Mouse (Mus musculus) intestine, embryonic 15.5 days (tissue): Measurements from ENCODE around the gene Ltf. TPM values are rescaled to one million over a fixed set of nuclear protein-coding genes. Genes with fewer than 3 reads are reported as not detected.

Experiments
- ATAC-seq: fragments of 200-750 bp; cut with Nextera tagmentation; 2 replicates; pipeline ENCODE4 v1.8.0; 2017; ENCODE audit warnings: moderate TSS enrichment, moderate library complexity
- H3K27ac ChIP-seq: fragments of 300-500 bp; sonication (generic); 2 replicates; pipeline ENCODE4 v1.5.1; 2015; ENCODE audit warnings: mild to moderate bottlenecking, inconsistent platforms
- H3K27me3 ChIP-seq: fragments of 300-500 bp; sonication (generic); replicated peaks from 2 replicates; pipeline ENCODE4 v1.6.1; 2015; ENCODE audit warnings: inconsistent platforms
- H3K36me3 ChIP-seq: fragments of 300-500 bp; sonication (generic); 2 replicates; pipeline ENCODE4 v1.6.1; 2015; ENCODE audit warnings: inconsistent platforms
- H3K4me1 ChIP-seq: fragments of 300-500 bp; sonication (generic); replicated peaks from 2 replicates; pipeline ENCODE4 v1.6.1; 2015; ENCODE audit warnings: inconsistent platforms
- H3K4me2 ChIP-seq: fragments of 300-500 bp; sonication (generic); replicated peaks from 2 replicates; pipeline ENCODE4 v1.6.1; 2015; ENCODE audit warnings: mild to moderate bottlenecking, inconsistent platforms
- H3K4me3 ChIP-seq: fragments of 300-500 bp; sonication (generic); replicated peaks from 2 replicates; pipeline ENCODE4 v1.5.1; 2015; ENCODE audit warnings: inconsistent platforms
- H3K9ac ChIP-seq: fragments of 300-500 bp; sonication (generic); 2 replicates; pipeline ENCODE4 v1.6.1; 2015; ENCODE audit warnings: inconsistent platforms
- H3K9me3 ChIP-seq: fragments of 300-500 bp; sonication (generic); 2 replicates; pipeline ENCODE4 v1.6.1; 2016; ENCODE audit warnings: inconsistent platforms
- WGBS: fragments of 180-500 bp; shearing (Covaris S2); methylation state at CpG from one replicate; pipeline ENCODE4 v1.1.7; 2015; 5-methylcytosine and 5-hydroxymethylcytosine counted together
- polyA plus RNA-seq: library from polyadenylated mRNA; unstranded; fragments of >200 nt; fragmentation: Nextera tagmentation; extraction: Ambion mirVana; gene quantifications from 2 replicates; pipeline ENCODE4 v1.2.1, GENCODE M21; 2015

The Ltf gene
- polyA plus RNA-seq, 1 experiment from 2014 or later, result 2.2 TPM

DNA sequence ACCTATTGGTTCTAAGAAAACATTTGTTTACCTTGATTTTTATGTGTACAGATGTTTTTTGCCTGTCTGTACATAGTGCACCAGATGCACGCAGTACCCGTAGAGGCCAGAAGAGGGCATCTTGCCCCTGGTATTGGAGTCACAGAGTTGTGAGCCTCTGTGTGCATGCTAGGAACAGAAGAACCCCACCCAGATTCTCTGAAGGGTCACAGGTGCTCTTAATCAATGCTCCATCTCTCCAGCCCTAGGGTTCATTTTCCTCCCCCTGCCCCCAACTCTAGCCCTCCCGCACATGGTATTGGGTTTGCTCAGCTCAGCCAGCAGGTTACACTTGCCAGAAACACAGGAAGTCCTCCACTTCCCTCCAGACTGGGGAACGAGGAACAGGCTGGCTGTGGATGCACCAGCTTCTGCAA, 51.5 kb downstream of the Ltf start:
- H3K27me3 ChIP-seq, result no peaks in the 10 kb centered on the region
- no peak overlapping the region for H3K9ac ChIP-seq
- H3K4me1 ChIP-seq, result no peaks in the 10 kb centered on the region
- no peaks in the 10 kb centered on the region for H3K9me3 ChIP-seq
- no peak overlapping the region for H3K4me2 ChIP-seq
- H3K4me3 ChIP-seq, result no peak overlapping the region
- no peak overlapping the region for H3K27ac ChIP-seq
- WGBS, result 33% methylated on average over 4 of the region's 4 CpGs
- 0 out of 2 replicates have a peak, but pooled peaks have one; percentile 47 for ATAC-seq
- H3K36me3 ChIP-seq, result no peaks in the 10 kb centered on the region

DNA sequence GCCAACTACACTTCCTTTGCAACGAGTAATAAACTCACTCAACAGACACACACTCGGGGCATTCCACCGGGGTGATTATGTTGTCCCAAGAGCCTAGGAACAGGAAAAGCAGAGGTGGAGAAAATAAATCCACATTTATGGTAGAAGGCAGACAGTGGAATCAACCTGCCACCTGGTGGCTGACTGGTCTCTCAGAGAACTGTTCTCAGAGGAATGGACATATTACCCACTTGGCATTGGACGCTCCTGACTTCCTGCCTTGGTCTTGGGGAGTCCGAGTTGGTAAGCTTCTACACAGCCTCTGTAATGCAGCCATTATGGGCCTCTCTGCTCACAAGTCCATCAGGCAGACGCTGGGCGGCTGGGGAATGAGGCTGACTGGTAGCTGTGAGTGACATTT, 53.1 kb downstream of the Ltf start:
- no peaks in the 10 kb centered on the region for H3K4me1 ChIP-seq
- no peak for ATAC-seq

DNA sequence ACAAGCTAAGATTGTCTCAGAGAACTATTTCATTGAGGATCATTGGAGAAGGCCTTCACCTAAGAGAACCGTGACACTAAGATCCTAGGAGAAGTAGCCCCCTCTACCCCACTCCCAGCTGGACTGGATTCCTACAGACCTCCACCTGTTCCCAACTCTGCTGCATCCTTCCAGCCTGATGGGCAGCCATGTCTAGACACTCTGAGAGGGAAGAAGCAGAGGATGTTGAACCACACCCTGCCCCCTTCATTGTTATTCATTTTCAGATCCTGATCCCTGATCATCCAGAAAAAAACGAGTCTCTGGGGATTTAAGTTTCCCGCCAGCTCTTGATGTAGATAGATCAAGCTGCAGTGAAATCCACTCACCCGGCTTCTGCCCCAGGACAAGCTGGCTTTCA, 53.9 kb downstream of the Ltf start:
- 77% methylated on average over 4 of the region's 4 CpGs for WGBS
- Histone ChIP-seq H3K27ac (no peak overlapping the region), H3K4me1 (no peaks in the 10 kb centered on the region), H3K4me2 (no peak overlapping the region), H3K36me3 (no peaks in the 10 kb centered on the region), H3K9me3 (no peaks in the 10 kb centered on the region), H3K4me3 (no peak overlapping the region), H3K27me3 (no peaks in the 10 kb centered on the region), H3K9ac (no peak overlapping the region)
- ATAC-seq, result no peak

More for the DNA sequence above, 53.1 kb downstream of the Ltf start:
- H3K4me3 ChIP-seq, result no peak overlapping the region
- H3K9ac ChIP-seq, result no peak overlapping the region
- no peak overlapping the region for H3K4me2 ChIP-seq
- no peaks in the 10 kb centered on the region for H3K27me3 ChIP-seq
- H3K36me3 ChIP-seq, result no peaks in the 10 kb centered on the region
- no peaks in the 10 kb centered on the region for H3K9me3 ChIP-seq
- WGBS, result 42% methylated on average over 7 of the region's 7 CpGs
- no peak overlapping the region for H3K27ac ChIP-seq

DNA sequence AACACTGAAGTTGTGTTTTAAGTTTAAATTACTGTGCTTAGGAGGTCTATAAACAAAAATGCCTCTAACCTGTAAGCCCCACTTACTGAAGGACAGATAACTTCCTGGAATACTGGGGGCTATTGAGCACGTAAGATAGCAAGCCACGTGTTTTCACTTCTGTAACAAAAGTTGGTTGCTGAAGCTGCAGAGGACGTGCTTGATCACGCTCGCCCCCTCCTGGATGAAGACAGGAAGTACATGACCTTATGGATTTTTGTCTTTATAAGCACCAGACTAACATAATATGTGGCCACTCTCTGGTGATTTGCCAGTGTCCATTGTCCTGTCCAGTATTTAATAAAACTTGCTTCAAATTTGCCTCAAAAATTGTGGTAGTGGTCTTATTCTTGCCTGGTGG, 58.7 kb downstream of the Ltf start:
- Histone ChIP-seq H3K9ac (no peak overlapping the region), H3K4me2 (no peak overlapping the region), H3K4me1 (no peaks in the 10 kb centered on the region), H3K4me3 (no peak overlapping the region), H3K9me3 (no peaks in the 10 kb centered on the region), H3K27ac (no peak overlapping the region), H3K27me3 (no peaks in the 10 kb centered on the region), H3K36me3 (no peaks in the 10 kb centered on the region)
- ATAC-seq, result no peak
- WGBS, result 68% methylated on average over 5 of the region's 5 CpGs

DNA sequence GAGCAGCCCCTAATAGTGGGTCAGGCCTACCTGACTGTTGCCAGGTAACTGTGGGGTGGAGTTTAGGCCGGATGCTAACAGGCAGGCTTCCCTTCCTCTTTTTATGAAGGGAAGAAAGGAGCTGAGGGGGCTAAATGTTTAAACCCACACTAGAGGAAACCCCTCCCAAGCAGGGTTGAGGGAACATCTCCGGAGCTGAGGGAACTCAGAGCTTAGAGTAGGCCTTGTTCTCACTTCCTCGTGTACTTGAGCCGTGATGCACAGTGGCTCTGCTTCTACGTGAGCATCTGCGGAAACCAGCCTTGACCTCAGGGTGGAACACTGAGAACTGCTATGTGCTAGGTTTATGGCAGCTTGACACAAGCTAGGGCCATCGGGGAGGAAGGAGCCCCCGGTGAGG, 61.7 kb downstream of the Ltf start:
- no peak overlapping the region for H3K4me2 ChIP-seq
- H3K9ac ChIP-seq, result no peak overlapping the region
- ATAC-seq, result no peak
- no peaks in the 10 kb centered on the region for H3K27me3 ChIP-seq
- 89% methylated on average over 8 of the region's 8 CpGs for WGBS
- no peak overlapping the region for H3K4me3 ChIP-seq
- H3K27ac ChIP-seq, result no peak overlapping the region
- no peaks in the 10 kb centered on the region for H3K4me1 ChIP-seq
- no peaks in the 10 kb centered on the region for H3K9me3 ChIP-seq
- H3K36me3 ChIP-seq, result no peaks in the 10 kb centered on the region

DNA sequence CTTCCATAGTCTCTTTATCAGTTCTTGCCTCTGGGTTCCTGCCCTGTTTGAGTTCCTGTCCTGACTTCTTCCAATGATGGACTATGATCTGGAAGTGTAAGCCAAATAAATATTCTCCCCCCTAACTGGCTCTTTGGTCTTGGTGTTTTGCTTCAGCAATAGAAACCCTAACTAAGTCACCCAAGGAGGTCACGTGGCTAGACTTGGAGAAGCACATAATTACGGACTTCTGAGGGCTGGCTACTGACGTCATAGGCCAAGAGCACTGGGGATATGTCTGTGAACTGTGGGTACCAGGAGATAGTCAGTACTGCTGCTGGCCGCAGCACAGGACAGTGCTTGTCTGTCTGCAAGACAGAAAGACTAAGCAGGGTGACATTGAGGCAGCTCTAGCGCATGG, 62.7 kb downstream of the Ltf start:
- H3K9ac ChIP-seq, result no peak overlapping the region

DNA sequence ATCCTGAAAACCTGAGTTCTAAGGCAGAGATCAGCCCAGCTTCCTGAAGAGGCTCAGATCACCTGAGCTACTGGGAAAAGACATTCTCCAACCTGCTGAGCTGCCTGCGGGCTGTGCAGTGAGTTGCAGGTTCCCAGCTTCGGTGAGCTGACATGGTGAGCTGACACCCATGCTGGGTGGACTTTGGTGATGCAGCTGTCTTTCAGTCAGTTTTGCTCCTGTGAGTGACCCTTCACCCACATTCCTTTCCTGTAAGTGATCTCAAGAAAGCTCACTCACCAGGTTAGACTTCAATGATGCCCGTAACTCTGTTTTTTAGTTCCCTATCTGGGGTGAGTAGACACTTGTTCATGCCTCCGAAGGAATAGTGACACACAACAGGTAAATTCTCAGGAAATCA, 66.3 kb downstream of the Ltf start:
- Histone ChIP-seq H3K4me2 (no peak overlapping the region), H3K27ac (no peak overlapping the region), H3K36me3 (no peaks in the 10 kb centered on the region), H3K4me1 (no peaks in the 10 kb centered on the region), H3K9ac (no peak overlapping the region), H3K27me3 (no peaks in the 10 kb centered on the region), H3K4me3 (no peak overlapping the region), H3K9me3 (no peaks in the 10 kb centered on the region)
- ATAC-seq, result 0 out of 2 replicates have a peak, but pooled peaks have one; percentile 28
- 50% methylated on average over 4 of the region's 4 CpGs for WGBS

More for the DNA sequence above, 62.7 kb downstream of the Ltf start:
- H3K4me2 ChIP-seq, result no peak overlapping the region
- H3K36me3 ChIP-seq, result no peaks in the 10 kb centered on the region
- H3K27ac ChIP-seq, result no peak overlapping the region
- no peaks in the 10 kb centered on the region for H3K9me3 ChIP-seq
- no peaks in the 10 kb centered on the region for H3K4me1 ChIP-seq
- H3K4me3 ChIP-seq, result no peak overlapping the region
- no peaks in the 10 kb centered on the region for H3K27me3 ChIP-seq
- 85% methylated on average over 5 of the region's 5 CpGs for WGBS
- ATAC-seq, result no peak

DNA sequence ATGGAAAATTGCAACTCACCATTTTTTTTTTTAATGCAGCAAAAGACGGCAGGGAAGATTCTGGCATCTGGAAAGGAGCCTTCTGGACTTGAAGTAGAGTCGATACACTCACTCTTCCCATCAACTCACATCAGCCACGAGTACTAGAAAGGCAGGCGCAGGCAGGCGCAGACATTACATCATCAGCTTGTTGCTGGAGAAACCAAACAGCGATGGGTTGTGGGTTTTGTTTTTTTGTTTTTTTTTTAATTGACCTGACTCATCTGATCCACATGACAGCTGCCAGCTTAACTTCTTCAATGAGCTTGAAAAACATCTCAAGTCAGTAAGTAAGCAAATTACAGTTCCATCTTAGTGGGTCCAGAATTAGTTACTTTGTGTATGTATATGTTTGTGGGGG, 67.1 kb downstream of the Ltf start:
- Histone ChIP-seq H3K4me3 (no peak overlapping the region), H3K27ac (no peak overlapping the region), H3K36me3 (no peaks in the 10 kb centered on the region), H3K4me1 (no peaks in the 10 kb centered on the region), H3K4me2 (no peak overlapping the region), H3K9me3 (no peaks in the 10 kb centered on the region), H3K27me3 (no peaks in the 10 kb centered on the region), H3K9ac (no peak overlapping the region)
- 66% methylated on average over 6 of the region's 6 CpGs for WGBS
- no peak for ATAC-seq

DNA sequence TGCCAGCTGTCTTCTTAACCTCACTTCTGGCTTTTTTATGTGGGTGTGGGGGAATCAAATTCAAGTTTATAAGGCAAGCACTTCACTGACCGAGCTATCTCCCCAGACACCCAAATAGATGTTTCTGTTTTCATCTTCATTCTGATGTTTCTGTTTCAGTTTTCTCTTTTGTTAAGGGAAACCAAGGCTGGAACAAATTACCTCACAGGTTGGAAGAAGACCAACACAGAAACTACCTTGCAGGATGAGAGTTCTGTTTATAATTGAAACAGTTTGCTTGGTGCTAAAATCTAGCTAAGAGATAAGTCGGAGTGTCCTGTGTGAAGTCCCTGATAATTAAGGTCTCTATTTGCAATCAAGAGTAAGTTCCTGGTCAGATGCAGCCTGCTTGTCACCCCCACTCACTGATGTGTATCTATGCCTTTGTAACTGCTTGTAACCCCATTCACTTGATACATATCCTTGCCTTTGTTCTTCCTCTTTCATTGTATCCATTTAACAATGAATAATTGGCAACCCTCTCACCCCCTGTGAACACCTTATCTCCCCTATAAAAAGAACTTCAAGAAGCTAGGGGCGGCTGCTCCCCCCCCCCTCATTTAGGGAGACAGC, 68.0 kb downstream of the Ltf start:
- Histone ChIP-seq H3K27ac (no peak overlapping the region), H3K27me3 (no peaks in the 10 kb centered on the region), H3K4me1 (no peaks in the 10 kb centered on the region), H3K36me3 (no peaks in the 10 kb centered on the region), H3K9ac (no peak overlapping the region), H3K9me3 (no peaks in the 10 kb centered on the region), H3K4me2 (no peak overlapping the region), H3K4me3 (no peak overlapping the region)
- ATAC-seq, result no peak
- 42% methylated on average over 3 of the region's 3 CpGs for whole genome bisulfite sequencing

DNA sequence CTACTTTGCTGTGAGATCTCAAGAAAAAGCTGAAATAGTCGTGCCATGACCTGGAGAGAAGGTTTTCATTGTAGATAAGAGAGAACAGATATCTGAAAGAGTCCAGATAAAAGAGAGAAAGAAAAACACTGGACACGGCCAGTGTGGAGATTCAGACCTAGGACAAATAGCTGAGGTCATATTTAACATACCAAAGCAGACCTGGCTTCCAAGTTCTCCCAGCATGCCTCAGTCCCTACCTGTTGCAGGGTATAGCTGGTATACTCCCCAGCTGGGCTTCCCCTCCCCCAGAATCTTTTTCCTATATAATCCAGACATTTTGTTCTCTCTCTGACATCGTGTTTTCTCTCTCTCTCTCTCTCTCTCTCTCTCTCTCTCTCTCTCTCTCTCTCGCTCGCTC, 68.9 kb downstream of the Ltf start:
- ATAC-seq, result no peak
- WGBS, result 19% methylated on average over 4 of the region's 5 CpGs

DNA sequence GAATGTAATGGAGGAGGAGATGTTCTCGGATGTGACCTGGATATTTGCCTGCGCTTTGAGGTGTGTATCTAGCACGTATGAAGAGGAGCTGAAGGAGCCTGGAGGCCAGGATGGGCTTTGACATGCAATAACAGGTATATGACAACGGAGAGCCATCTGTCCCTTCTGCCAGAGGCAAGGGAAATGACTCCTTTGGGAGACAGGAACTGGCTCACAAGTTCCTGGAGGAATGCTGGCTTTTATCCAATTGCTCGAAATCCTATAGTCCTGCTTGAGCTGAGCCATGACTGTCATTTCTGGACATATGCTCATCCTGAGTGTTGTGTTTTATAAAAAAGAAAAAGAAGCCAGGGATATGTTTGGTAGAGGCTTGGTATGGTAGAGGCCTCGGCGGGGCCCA, 69.8 kb downstream of the Ltf start:
- Histone ChIP-seq H3K4me3 (no peak overlapping the region), H3K9ac (no peak overlapping the region), H3K4me2 (no peak overlapping the region), H3K27me3 (no peaks in the 10 kb centered on the region), H3K27ac (no peak overlapping the region), H3K36me3 (no peaks in the 10 kb centered on the region), H3K9me3 (no peaks in the 10 kb centered on the region), H3K4me1 (no peaks in the 10 kb centered on the region)
- no peak; the same call in 1 of the 2 replicates for ATAC-seq
- 49% methylated on average over 7 of the region's 7 CpGs for WGBS

More for the DNA sequence above, 68.9 kb downstream of the Ltf start:
- Histone ChIP-seq H3K36me3 (no peaks in the 10 kb centered on the region), H3K4me1 (no peaks in the 10 kb centered on the region), H3K9ac (no peak overlapping the region), H3K9me3 (no peaks in the 10 kb centered on the region), H3K27me3 (no peaks in the 10 kb centered on the region), H3K4me2 (no peak overlapping the region), H3K4me3 (no peak overlapping the region), H3K27ac (no peak overlapping the region)
